Mouse (Mus musculus) ovary, postnatal 10 days (tissue): Measurements from ENCODE around the gene Mad1l1.

Source experiments
- DNase-seq: peaks from one replicate; pipeline ENCODE4 v3.0.0; 2022; ENCODE audit warnings: low spot score

Mad1l1 gene

GRCm38 (mm10) chr5:140258633-140259032 lies 62.7 kb downstream of the Mad1l1 start:
- no peak for DNase-seq

GRCm38 (mm10) chr5:140258035-140258434 lies 63.3 kb downstream of the Mad1l1 start:
- DNase-seq, result no peak

GRCm38 (mm10) chr5:140257439-140257838 lies 63.9 kb downstream of the Mad1l1 start:
- no peak for DNase-seq

GRCm38 (mm10) chr5:140256685-140257084 lies 64.7 kb downstream of the Mad1l1 start:
- no peak for DNase-seq

- no peak for DNase-seq
These were observed 66.1 kb downstream of the Mad1l1 start for GRCm38 (mm10) chr5:140255265-140255664.

GRCm38 (mm10) chr5:140254656-140255055 lies 66.7 kb downstream of the Mad1l1 start:
- DNase-seq, result no peak

- DNase-seq, result no peak
These were observed 69.4 kb downstream of the Mad1l1 start for GRCm38 (mm10) chr5:140251989-140252388.

GRCm38 (mm10) chr5:140250370-140250769 lies 71.0 kb downstream of the Mad1l1 start:
- DNase-seq, result no peak

GRCm38 (mm10) chr5:140249359-140250062 lies 71.8 kb downstream of the Mad1l1 start:
- DNase-seq, result no peak

- no peak for DNase-seq
These were observed 73.3 kb downstream of the Mad1l1 start for GRCm38 (mm10) chr5:140248101-140248500.

- no peak for DNase-seq
These were observed 81.1 kb downstream of the Mad1l1 start for GRCm38 (mm10) chr5:140240235-140240634.

- no peak for DNase-seq
These were observed 82.5 kb downstream of the Mad1l1 start for GRCm38 (mm10) chr5:140238880-140239279.

- no peak for DNase-seq
These were observed 90.5 kb downstream of the Mad1l1 start for GRCm38 (mm10) chr5:140230818-140231217.

GRCm38 (mm10) chr5:140228306-140228705 lies 93.0 kb downstream of the Mad1l1 start:
- DNase-seq, result no peak

GRCm38 (mm10) chr5:140226871-140227270 lies 94.5 kb downstream of the Mad1l1 start:
- DNase-seq, result no peak

GRCm38 (mm10) chr5:140225881-140226280 lies 95.5 kb downstream of the Mad1l1 start:
- no peak for DNase-seq

- DNase-seq, result no peak
These were observed 96.2 kb downstream of the Mad1l1 start for GRCm38 (mm10) chr5:140225103-140225502.

GRCm38 (mm10) chr5:140223070-140224053 lies 98.0 kb downstream of the Mad1l1 start:
- DNase-seq, result no peak

GRCm38 (mm10) chr5:140221016-140221650 lies 100.2 kb downstream of the Mad1l1 start:
- peak; percentile 30 for DNase-seq

GRCm38 (mm10) chr5:140219252-140219651 lies 102.1 kb downstream of the Mad1l1 start:
- DNase-seq, result no peak

- peak; percentile 16 for DNase-seq
These were observed 103.5 kb downstream of the Mad1l1 start for GRCm38 (mm10) chr5:140217900-140218299.

- DNase-seq, result no peak
These were observed 104.3 kb downstream of the Mad1l1 start for GRCm38 (mm10) chr5:140217083-140217482.
